Mouse (Mus musculus) neural tube, embryonic 14.5 days (tissue): ENCODE measurements around the gene Tnp1. TPM values are rescaled to one million over a fixed set of nuclear protein-coding genes. Genes with fewer than 3 reads are reported as not detected.
A peak's percentile ranks its signal among the peaks of the same experiment; 100 is the strongest.

Experiments
- ATAC-seq: fragments of 200-750 bp; cut with Nextera tagmentation; 2 replicates; pipeline ENCODE4 v1.8.0; 2017; ENCODE audit warnings: low read depth, mild to moderate bottlenecking, moderate TSS enrichment, moderate library complexity
- H3K27ac ChIP-seq: fragments of 300-500 bp; sonication (generic); 2 replicates; pipeline ENCODE4 v1.5.1; 2014; ENCODE audit warnings: low read depth, mild to moderate bottlenecking, control low read depth, low read length, moderate library complexity, mixed read lengths
- H3K27me3 ChIP-seq: fragments of 300-500 bp; sonication (generic); 2 replicates; pipeline ENCODE4 v1.6.1; 2014; ENCODE audit warnings: low read length; ENCODE audit not compliant: control insufficient read depth, insufficient read depth
- H3K36me3 ChIP-seq: fragments of 300-500 bp; sonication (generic); 2 replicates; pipeline ENCODE4 v1.6.1; 2014; ENCODE audit warnings: low read length, mixed read lengths; ENCODE audit not compliant: control insufficient read depth, insufficient read depth
- H3K4me1 ChIP-seq: fragments of 300-500 bp; sonication (generic); 2 replicates; pipeline ENCODE4 v1.6.1; 2014; ENCODE audit warnings: low read length; ENCODE audit not compliant: control insufficient read depth, insufficient read depth
- H3K4me2 ChIP-seq: fragments of 300-500 bp; sonication (generic); 2 replicates; pipeline ENCODE4 v1.6.1; 2014; ENCODE audit warnings: mild to moderate bottlenecking, low read depth, low read length, control low read depth
- H3K4me3 ChIP-seq: fragments of 300-500 bp; sonication (generic); 2 replicates; pipeline ENCODE4 v1.5.1; 2014; ENCODE audit warnings: low read depth, low read length, control low read depth, mixed read lengths
- H3K9ac ChIP-seq: fragments of 300-500 bp; sonication (generic); replicated peaks from 2 replicates; pipeline ENCODE4 v1.6.1; 2014; ENCODE audit warnings: low read depth, mild to moderate bottlenecking, control low read depth, low read length, mixed read lengths
- H3K9me3 ChIP-seq: fragments of 300-500 bp; sonication (generic); 2 replicates; pipeline ENCODE4 v1.6.1; 2016; ENCODE audit warnings: low read length; ENCODE audit not compliant: control insufficient read depth
- WGBS: fragments of 180-500 bp; shearing (Covaris S2); extraction: QIAGEN DNeasy Blood & Tissue Kit; methylation state at CpG from one replicate; pipeline ENCODE4 v1.1.7; 2014; 5-methylcytosine and 5-hydroxymethylcytosine counted together
- polyA plus RNA-seq: library from polyadenylated mRNA; unstranded; fragments of >200 nt; fragmentation: Nextera tagmentation; extraction: Ambion mirVana; gene quantifications from 2 replicates; pipeline ENCODE4 v1.2.1, GENCODE M21; 2014

Tnp1 gene
- polyA plus RNA-seq, 1 experiment from 2014 or later, result not detected

DNA sequence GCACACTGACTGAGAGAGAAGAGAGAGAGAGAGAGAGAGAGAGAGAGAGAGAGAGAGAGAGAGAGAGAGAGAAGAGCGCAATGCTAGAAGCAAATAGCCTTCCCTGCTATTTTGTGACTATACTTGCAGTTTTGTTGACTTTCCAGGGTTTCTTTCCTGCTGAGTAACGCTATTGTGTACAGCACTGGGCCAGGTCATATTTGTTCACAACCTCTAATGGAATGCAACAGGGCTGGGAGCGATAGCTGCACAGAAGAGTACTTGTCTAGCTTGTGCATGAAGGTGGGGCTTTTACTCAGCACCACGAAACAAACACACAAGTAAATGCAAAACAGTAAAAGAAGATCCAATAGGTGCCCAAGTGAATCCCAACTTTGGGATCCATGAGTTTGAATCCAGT lies 11.7 kb upstream of the Tnp1 start:
- no peak for ATAC-seq
- Histone ChIP-seq H3K4me3 (no peak overlapping the region), H3K27ac (no peak overlapping the region), H3K27me3 (no peaks in the 10 kb centered on the region), H3K4me1 (no peaks in the 10 kb centered on the region), H3K36me3 (no peaks in the 10 kb centered on the region), H3K9ac (no peak overlapping the region), H3K4me2 (no peak overlapping the region), H3K9me3 (no peaks in the 10 kb centered on the region)
- 83% methylated on average over 4 of the region's 4 CpGs for WGBS

DNA sequence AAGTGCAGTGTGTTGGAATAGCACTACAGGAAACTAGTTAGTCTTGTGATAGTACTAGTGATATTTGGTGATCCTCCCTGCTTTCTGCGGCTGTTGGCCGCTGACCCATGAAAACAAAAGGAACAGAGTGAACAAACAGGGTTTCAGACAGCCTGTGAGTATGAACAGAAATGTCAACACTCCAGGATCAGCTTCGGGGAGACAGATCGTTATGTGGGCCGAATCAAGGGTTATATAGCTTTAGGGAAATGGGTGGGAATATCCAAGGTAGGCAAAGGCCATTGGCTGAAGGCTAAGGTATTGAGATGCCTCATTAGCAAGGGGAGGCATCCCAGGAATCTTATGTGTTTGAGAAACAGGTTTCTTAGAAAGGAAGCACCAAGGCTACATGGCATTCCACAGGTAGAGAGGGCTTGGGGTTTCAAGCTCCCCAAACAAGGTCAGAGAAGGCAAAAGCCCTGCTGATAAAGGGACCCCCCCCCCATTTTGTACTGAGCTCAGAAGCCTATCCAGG lies 11.1 kb upstream of the Tnp1 start:
- Histone ChIP-seq H3K9me3 (no peaks in the 10 kb centered on the region), H3K27me3 (no peaks in the 10 kb centered on the region), H3K4me2 (no peak overlapping the region), H3K9ac (no peak overlapping the region), H3K4me3 (no peak overlapping the region), H3K27ac (no peak overlapping the region), H3K36me3 (no peaks in the 10 kb centered on the region), H3K4me1 (no peaks in the 10 kb centered on the region)
- WGBS, result 87% methylated on average over 5 of the region's 5 CpGs
- no peak for ATAC-seq

DNA sequence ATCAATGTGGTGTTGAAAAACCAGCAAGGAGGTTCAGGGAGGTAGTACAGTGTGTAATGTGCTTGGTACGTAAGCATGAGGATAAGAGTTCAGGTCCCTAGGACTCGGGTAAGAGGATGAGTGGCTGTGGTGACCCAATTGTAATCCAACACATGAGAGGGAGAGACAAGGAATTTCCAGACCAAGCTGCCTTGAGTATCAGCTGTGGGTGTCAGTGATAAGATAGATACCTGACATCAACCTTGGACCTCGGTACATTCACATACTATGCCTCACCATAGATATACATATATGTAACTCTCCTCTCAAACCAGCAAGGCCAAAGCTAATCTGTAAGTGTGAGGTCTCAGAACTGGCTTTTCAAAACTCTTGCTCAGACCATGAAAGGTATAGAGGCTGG lies 10.4 kb upstream of the Tnp1 start:
- Histone ChIP-seq H3K4me1 (no peaks in the 10 kb centered on the region), H3K4me3 (no peak overlapping the region), H3K9ac (no peak overlapping the region), H3K4me2 (no peak overlapping the region), H3K36me3 (no peaks in the 10 kb centered on the region), H3K9me3 (no peaks in the 10 kb centered on the region), H3K27me3 (no peaks in the 10 kb centered on the region), H3K27ac (no peak overlapping the region)
- ATAC-seq, result no peak
- WGBS, result 93% methylated on average over 3 of the region's 3 CpGs

DNA sequence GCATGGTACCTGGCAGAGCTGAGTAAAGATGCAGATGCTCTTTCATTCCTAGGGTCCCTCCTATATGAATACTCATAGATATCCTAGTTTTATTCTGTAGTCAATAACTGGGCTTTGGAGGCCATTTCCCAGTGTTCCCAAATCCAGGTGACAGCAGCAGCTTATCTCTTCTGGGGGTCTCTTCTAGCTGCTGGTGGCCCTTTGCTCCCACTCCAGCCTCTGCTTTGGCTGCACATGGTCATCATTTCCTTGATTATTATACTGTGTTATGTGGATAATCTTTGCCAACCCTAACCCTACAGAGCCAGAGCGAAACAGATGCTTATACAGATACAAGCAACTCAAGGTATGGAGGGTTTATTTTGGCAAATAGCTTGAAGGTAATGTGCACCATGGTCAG lies 8.9 kb downstream of the Tnp1 start:
- Histone ChIP-seq H3K9me3 (no peaks in the 10 kb centered on the region), H3K36me3 (no peaks in the 10 kb centered on the region), H3K4me1 (no peaks in the 10 kb centered on the region), H3K4me2 (no peak overlapping the region), H3K27ac (no peak overlapping the region), H3K9ac (no peak overlapping the region), H3K4me3 (no peak overlapping the region), H3K27me3 (no peaks in the 10 kb centered on the region)
- no peak for ATAC-seq
- WGBS, result 98% methylated on average over 1 of the region's 1 CpGs

DNA sequence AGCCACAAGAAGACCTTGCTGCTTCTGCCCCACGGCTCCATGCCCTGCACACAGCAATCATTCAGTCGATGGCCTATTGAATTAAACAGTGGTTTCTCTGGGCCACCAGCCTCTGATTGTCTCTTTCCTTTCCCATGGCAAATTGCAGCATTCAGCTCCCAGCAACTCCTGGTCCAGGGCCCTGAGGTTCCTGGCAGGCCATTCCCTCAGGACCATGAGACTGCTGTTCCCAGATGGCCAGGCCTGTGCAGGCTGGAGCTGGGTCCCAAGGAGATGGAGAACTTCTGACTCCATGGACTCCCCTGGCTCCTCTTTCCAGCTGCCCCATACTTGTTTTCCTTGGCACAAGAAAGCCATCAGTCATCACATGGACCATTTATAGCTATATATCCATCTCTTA lies 10.8 kb downstream of the Tnp1 start:
- no peak overlapping the region for H3K4me2 ChIP-seq
- no peak overlapping the region for H3K4me3 ChIP-seq
- WGBS, result 55% methylated on average over 2 of the region's 2 CpGs
- no peaks in the 10 kb centered on the region for H3K9me3 ChIP-seq
- no peaks in the 10 kb centered on the region for H3K4me1 ChIP-seq
- no peaks in the 10 kb centered on the region for H3K36me3 ChIP-seq
- no peak overlapping the region for H3K9ac ChIP-seq
- H3K27ac ChIP-seq, result no peak overlapping the region
- H3K27me3 ChIP-seq, result no peaks in the 10 kb centered on the region
- no peak for ATAC-seq

DNA sequence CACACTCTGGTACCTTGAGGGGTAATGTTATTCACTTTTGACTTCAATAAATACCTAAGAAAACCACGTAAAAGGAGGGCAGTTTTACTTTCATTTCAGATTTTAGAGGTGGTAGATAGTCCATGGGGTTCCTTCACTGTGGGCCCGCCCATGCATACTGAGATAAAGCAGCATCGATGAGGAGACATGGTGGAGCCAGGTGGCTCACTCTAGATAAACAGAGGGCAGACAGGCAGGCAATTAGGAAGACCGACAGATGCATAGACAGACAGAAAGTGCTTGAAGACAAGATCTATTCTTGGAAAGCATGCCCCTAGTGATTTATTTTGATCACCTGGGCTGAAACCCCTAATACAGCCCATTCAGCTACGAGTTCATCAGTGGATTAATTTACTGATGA lies 13.1 kb downstream of the Tnp1 start:
- Histone ChIP-seq H3K9me3 (no peaks in the 10 kb centered on the region), H3K27ac (no peak overlapping the region), H3K36me3 (no peaks in the 10 kb centered on the region), H3K27me3 (no peaks in the 10 kb centered on the region), H3K4me1 (no peaks in the 10 kb centered on the region), H3K4me3 (no peak overlapping the region), H3K4me2 (no peak overlapping the region), H3K9ac (no peak overlapping the region)
- no peak for ATAC-seq
- WGBS, result 86% methylated on average over 5 of the region's 5 CpGs

DNA sequence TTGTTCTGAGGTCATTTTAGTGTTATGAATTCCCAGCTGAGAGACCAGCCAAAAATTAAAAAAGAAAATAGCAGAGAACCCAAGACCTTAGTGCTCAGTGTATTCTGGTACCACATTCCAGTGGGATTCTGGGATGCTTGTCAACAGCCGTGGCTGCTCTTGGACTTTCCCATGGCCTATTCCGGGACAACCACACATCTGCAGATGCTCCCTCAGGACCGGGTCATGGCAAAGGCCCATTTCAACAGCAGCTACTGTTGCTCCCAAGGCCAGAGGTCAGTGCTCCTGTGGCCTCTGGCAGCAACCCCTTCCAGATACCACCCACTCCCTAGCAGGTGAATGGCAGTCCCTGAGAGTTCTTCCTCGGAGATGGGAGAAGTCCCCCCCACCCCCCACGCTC lies 13.7 kb downstream of the Tnp1 start:
- WGBS, result 88% methylated on average over 5 of the region's 5 CpGs
- no peaks in the 10 kb centered on the region for H3K36me3 ChIP-seq
- H3K9me3 ChIP-seq, result no peaks in the 10 kb centered on the region
- ATAC-seq, result no peak
- H3K4me1 ChIP-seq, result no peaks in the 10 kb centered on the region
- no peak overlapping the region for H3K4me3 ChIP-seq
- no peaks in the 10 kb centered on the region for H3K27me3 ChIP-seq
- H3K27ac ChIP-seq, result no peak overlapping the region
- no peak overlapping the region for H3K4me2 ChIP-seq
- H3K9ac ChIP-seq, result no peak overlapping the region

DNA sequence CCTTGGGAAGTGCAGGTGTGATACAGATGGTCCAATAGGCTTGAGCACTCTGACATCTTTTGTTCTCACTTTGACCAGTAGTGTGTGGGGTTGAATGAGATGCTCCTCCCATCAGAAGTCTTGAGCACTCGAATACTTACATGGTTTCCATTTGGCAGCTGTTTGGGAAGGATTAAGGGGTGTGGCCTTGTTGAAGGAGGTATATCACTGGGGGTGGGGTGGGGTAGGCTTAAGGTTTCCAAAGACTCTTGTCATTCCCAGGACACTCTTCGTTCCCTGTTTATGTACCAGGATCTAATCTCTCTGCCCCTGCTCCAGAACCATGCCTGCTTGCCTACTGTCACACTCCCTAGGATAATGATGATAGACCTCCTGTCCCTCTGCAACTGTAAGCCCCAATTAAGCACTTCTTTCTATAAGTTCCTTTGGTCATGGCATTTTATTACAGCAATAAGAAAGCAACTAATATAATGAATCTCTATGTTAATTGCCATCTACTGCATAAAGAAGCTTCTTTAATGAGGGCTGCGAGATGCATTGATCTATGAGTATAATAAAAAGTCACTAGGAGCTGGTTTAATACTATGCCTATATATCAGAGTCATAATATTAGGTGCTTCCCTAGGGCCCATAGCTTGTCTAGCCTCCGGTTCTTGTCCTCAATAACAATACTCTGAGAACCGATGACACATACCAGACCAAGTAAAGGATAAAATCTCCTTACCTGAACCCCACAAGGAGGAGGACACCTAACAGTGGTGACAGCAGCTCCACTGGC lies 20.8 kb downstream of the Tnp1 start:
- H3K36me3 ChIP-seq, result no peaks in the 10 kb centered on the region
- no peaks in the 10 kb centered on the region for H3K4me1 ChIP-seq
- H3K4me2 ChIP-seq, result no peak overlapping the region
- WGBS, result 82% methylated on average over 5 of the region's 5 CpGs
- ATAC-seq, result peak; percentile 77
- H3K27ac ChIP-seq, result no peak overlapping the region
- no peaks in the 10 kb centered on the region for H3K27me3 ChIP-seq
- no peak overlapping the region for H3K4me3 ChIP-seq
- H3K9ac ChIP-seq, result no peak overlapping the region
- no peaks in the 10 kb centered on the region for H3K9me3 ChIP-seq

DNA sequence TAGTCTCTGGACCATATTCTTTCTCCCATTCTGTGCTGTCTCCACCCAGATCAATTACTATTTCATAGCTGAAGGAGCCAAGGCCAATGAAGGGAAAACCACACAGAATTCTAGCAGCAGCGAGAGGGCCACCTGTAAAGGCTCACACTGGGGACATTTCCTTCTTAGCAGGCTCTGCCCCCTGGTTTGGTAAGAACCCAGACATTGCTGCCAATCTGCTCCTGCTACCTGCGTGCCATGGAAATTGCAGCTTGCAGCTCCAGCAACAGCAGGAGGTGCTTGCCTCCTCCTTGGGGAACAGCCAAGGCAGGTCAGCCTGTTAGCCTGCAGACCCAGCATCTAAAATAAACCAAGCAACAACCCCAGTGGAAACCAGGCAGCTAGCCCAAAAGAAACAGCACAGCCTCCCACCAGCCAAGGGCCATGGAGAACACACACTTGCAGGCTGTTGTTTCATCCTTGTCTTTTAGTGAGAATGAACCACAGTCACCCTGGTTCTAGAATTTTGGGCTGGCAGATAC lies 22.7 kb downstream of the Tnp1 start:
- H3K4me2 ChIP-seq, result no peak overlapping the region
- H3K9ac ChIP-seq, result no peak overlapping the region
- H3K9me3 ChIP-seq, result no peaks in the 10 kb centered on the region
- WGBS, result 80% methylated on average over 2 of the region's 2 CpGs
- H3K4me1 ChIP-seq, result no peaks in the 10 kb centered on the region
- no peaks in the 10 kb centered on the region for H3K27me3 ChIP-seq
- no peaks in the 10 kb centered on the region for H3K36me3 ChIP-seq
- no peak overlapping the region for H3K4me3 ChIP-seq
- H3K27ac ChIP-seq, result no peak overlapping the region
- no peak for ATAC-seq
